Mouse (Mus musculus) spleen, adult 2 months (tissue): ENCODE measurements around the gene Endou.

Experiments
- CTCF ChIP-seq: fragments of 200-500 bp; IDR thresholded peaks from 2 replicates; pipeline ENCODE4 v1.5.1; 2011; ENCODE audit warnings: mild to moderate bottlenecking, inconsistent platforms; ENCODE audit not compliant: insufficient read depth, insufficient read length, insufficient replicate concordance; ENCODE audit errors: extremely low read depth
- POLR2A ChIP-seq: fragments of 200-500 bp; IDR thresholded peaks from 2 replicates; pipeline ENCODE4 v1.6.1; 2011; ENCODE audit warnings: low read depth, low read length, inconsistent platforms

DNA sequence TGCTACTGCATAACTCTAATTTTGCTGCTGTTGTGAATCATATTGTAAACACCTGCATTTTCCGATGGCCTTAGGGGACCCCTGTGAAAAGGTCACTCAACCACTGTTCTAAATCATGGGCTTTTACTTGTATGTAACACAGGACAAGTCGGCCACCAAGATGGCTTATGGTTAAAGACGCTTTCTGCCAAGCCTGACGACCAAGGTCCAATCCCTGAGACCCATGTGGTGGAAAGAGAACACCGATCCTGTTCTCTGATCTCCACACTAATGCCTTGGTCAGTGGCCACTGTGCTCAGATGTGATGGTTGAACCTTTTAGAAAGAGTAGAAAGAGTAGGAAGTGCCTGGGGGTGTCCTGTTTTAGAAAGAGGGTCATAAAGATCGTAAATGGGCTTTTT, 45.8 kb upstream of the Endou start:
- TF ChIP-seq CTCF = no peak
- no peak for TF ChIP-seq POLR2A
